Mouse (Mus musculus) frontal cortex, postnatal 14 days (tissue): ENCODE measurements around the gene Atf7.

Experiments
- DNase-seq, 2 experiments: peaks; one replicate each; pipeline ENCODE4 v3.0.0; 2022; ENCODE audit warnings: low spot score in 2 of 2

Atf7 gene

GRCm38 (mm10) chr15:102515791-102516190 lies 109.5 kb downstream of the Atf7 start:
- DNase-seq: no peak

- no peak for DNase-seq
These were observed 110.0 kb downstream of the Atf7 start for GRCm38 (mm10) chr15:102515261-102515660.

- DNase-seq: no peak
These were observed 112.3 kb downstream of the Atf7 start for GRCm38 (mm10) chr15:102513004-102513403.

- no peak for DNase-seq
These were observed 112.8 kb downstream of the Atf7 start for GRCm38 (mm10) chr15:102512471-102512870.

GRCm38 (mm10) chr15:102512010-102512409 lies 113.3 kb downstream of the Atf7 start:
- DNase-seq: no peak

- no peak for DNase-seq
These were observed 113.9 kb downstream of the Atf7 start for GRCm38 (mm10) chr15:102511285-102511833.

GRCm38 (mm10) chr15:102510590-102511284 lies 114.5 kb downstream of the Atf7 start:
- DNase-seq: peak; percentile 82 to 86

- DNase-seq: peak in 1 of 2 experiments; percentile 48
These were observed 115.2 kb downstream of the Atf7 start for GRCm38 (mm10) chr15:102510110-102510509.

GRCm38 (mm10) chr15:102508336-102508735 lies 116.9 kb downstream of the Atf7 start:
- DNase-seq: no peak

- no peak for DNase-seq
These were observed 117.7 kb downstream of the Atf7 start for GRCm38 (mm10) chr15:102507561-102507960.

GRCm38 (mm10) chr15:102506864-102507263 lies 118.4 kb downstream of the Atf7 start:
- DNase-seq: no peak

- no peak for DNase-seq
These were observed 118.8 kb downstream of the Atf7 start for GRCm38 (mm10) chr15:102506464-102506830.

- no peak for DNase-seq
These were observed 119.3 kb downstream of the Atf7 start for GRCm38 (mm10) chr15:102505770-102506463.

GRCm38 (mm10) chr15:102505073-102505769 lies 120.0 kb downstream of the Atf7 start:
- DNase-seq: no peak

GRCm38 (mm10) chr15:102503924-102504782 lies 121.1 kb downstream of the Atf7 start:
- no peak for DNase-seq

- DNase-seq: no peak
These were observed 121.8 kb downstream of the Atf7 start, which contains the start of gene Gm10337 for GRCm38 (mm10) chr15:102503447-102503846. Gene Gm10337 (plus strand): TSS chr15:102503722.

GRCm38 (mm10) chr15:102502254-102502840 lies 122.9 kb downstream of the Atf7 start:
- no peak for DNase-seq

- no peak for DNase-seq
These were observed 124.0 kb downstream of the Atf7 start for GRCm38 (mm10) chr15:102501084-102501814.

GRCm38 (mm10) chr15:102500479-102500878 lies 124.8 kb downstream of the Atf7 start:
- no peak for DNase-seq

GRCm38 (mm10) chr15:102499851-102500250 lies 125.4 kb downstream of the Atf7 start:
- no peak for DNase-seq
